In genomic region chr3:138875936-138876335, GRCm38 (mm10) we compare ENCODE assay signal across 19 mouse cellular contexts.
DNase-seq lines count a peak whose midpoint lies in the region; ATAC-seq and TF ChIP-seq lines count a peak whose summit lies in the region.
"Had no signal": no experiment of that assay in that cellular context is flagged by ENCODE, and none has a peak within 500 bp of the region (broad histone marks: within the 10 kb centered on the region; RNA-seq: fewer than 3 reads in every experiment).

No protein-coding gene starts in this region.

- 83% methylated on average over 6 of the region's 6 CpGs for WGBS in lung, embryonic 15.5 days
- 96% methylated on average over 6 of the region's 6 CpGs for WGBS in midbrain, postnatal 0 days

- no peaks in the 10 kb centered on the region for H3K9me3 ChIP-seq in lung, embryonic 15.5 days
- no peaks in the 10 kb centered on the region for H3K9me3 ChIP-seq in midbrain, postnatal 0 days (ENCODE audit: low read length)
- H3K9me3 ChIP-seq: embryonic facial prominence, embryonic 13.5 days; forebrain, embryonic 13.5 days; G1E; heart, embryonic 15.5 days; hindbrain, embryonic 10.5 days had no signal

- no peak for ATAC-seq in lung, embryonic 15.5 days (ENCODE audit: borderline replicate concordance, extremely low read depth, low FRiP score, low TSS enrichment)
- no peak for ATAC-seq in midbrain, postnatal 0 days (ENCODE audit: low FRiP score)
- ATAC-seq: forebrain, embryonic 13.5 days had no signal

- no peaks in the 10 kb centered on the region for H3K27me3 ChIP-seq in lung, embryonic 15.5 days
- no peaks in the 10 kb centered on the region for H3K27me3 ChIP-seq in midbrain, postnatal 0 days (ENCODE audit: insufficient read depth, low read length)
- H3K27me3 ChIP-seq: embryonic facial prominence, embryonic 13.5 days; forebrain, embryonic 13.5 days; heart, embryonic 15.5 days had no signal

- H3K36me3 ChIP-seq in lung, embryonic 15.5 days = no peaks in the 10 kb centered on the region
- peaks cover 3% of the 10 kb centered on the region; the same call in 1 of the 2 replicates for H3K36me3 ChIP-seq in midbrain, postnatal 0 days (ENCODE audit: insufficient read depth, low read length)
- H3K36me3 ChIP-seq: embryonic facial prominence, embryonic 13.5 days; G1E; heart, embryonic 15.5 days had no signal

- H3K4me3 ChIP-seq in lung, embryonic 15.5 days = no peak overlapping the region
- H3K4me3 ChIP-seq in midbrain, postnatal 0 days (ENCODE audit: low read depth, low read length) = no peak overlapping the region
- H3K4me3 ChIP-seq: embryonic facial prominence, embryonic 13.5 days; forebrain, embryonic 13.5 days; heart, embryonic 15.5 days; hindbrain, embryonic 10.5 days had no signal

- no peak for TF ChIP-seq CTCF in midbrain, postnatal 0 days (IDR thresholded peaks at IDR 0.05)

- H3K27ac ChIP-seq in lung, embryonic 15.5 days = peak overlapping the region; percentile 91
- H3K27ac ChIP-seq in midbrain, postnatal 0 days (ENCODE audit: low read depth, low read length) = no peak overlapping the region

- no peak overlapping the region for H3K4me2 ChIP-seq in lung, embryonic 15.5 days
- no peak overlapping the region for H3K4me2 ChIP-seq in midbrain, postnatal 0 days (ENCODE audit: low read depth, low read length, poor library complexity, severe bottlenecking)
- H3K4me2 ChIP-seq: embryonic facial prominence, embryonic 13.5 days; forebrain, embryonic 13.5 days; heart, embryonic 11.5 days; heart, embryonic 15.5 days; hindbrain, embryonic 14.5 days had no signal

- no peak for DNase-seq in lung, postnatal 14 days
- peak; percentile 41 to 52 for DNase-seq in thymus, adult 18-20 months
- DNase-seq in thymus, postnatal 0 days (ENCODE audit: low spot score) = peak; percentile 48
- peak; percentile 50 to 67 for DNase-seq in thymus, postnatal 36 days
- no peak for DNase-seq in midbrain, postnatal 0 days (ENCODE audit: low spot score)
- DNase-seq in spleen, postnatal 36 days (ENCODE audit: low spot score in 2 of 2) = no peak
- DNase-seq: cerebellum, adult 11 months; cerebellum, adult 8-10 months; gastrocnemius, postnatal 10 days; heart, adult 18-20 months; heart, postnatal 14 days had no signal

- H3K9ac ChIP-seq in lung, embryonic 15.5 days = no peak overlapping the region
- no peak overlapping the region for H3K9ac ChIP-seq in midbrain, postnatal 0 days (replicated peaks; ENCODE audit: low read length, poor library complexity, severe bottlenecking)
- H3K9ac ChIP-seq: embryonic facial prominence, embryonic 13.5 days; forebrain, embryonic 13.5 days; heart, embryonic 15.5 days; hindbrain, embryonic 14.5 days had no signal

- H3K4me1 ChIP-seq in lung, embryonic 15.5 days = peaks cover 23% of the 10 kb centered on the region
- H3K4me1 ChIP-seq in midbrain, postnatal 0 days (ENCODE audit: insufficient read depth, low read length) = no peaks in the 10 kb centered on the region
- H3K4me1 ChIP-seq: heart, embryonic 15.5 days had no signal

Comparison
In these comparisons a context has a peak if more than half of its experiments do, and no peak if none do; other contexts are left out.
1. DNase-seq: peak in thymus, adult 18-20 months (2 of 2), thymus, postnatal 0 days (single experiment) and thymus, postnatal 36 days (2 of 2); none in lung, postnatal 14 days (single experiment), midbrain, postnatal 0 days (single experiment) and spleen, postnatal 36 days (0 of 2).